Mouse (Mus musculus): ENCODE data around the gene Syvn1. TPM values are rescaled to one million over a fixed set of nuclear protein-coding genes. Genes with fewer than 3 reads are reported as not detected.

Syvn1 gene
- polyA plus RNA-seq, 1 experiment from 2014 or later, result 29.2 TPM

DNA sequence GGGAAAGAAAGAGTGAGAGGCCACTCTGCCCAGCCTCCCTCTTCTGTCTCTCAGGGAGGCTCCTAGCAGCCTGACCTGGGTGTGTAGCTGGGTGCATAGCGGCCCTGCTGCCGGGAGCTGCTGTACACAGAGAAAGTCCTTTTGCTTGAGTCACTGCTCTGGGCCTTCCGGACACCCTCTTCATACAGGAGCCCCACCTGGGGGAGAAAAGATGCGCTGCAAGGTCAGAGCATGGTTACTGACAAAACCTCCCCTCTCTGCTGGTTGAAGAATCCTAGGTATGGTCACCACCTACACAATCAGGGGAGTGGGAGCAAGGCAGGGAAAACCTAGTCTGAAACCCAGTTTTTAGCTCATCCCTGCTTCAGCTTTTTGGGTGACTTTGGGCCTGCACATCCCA lies 22.6 kb downstream of the Syvn1 start:
- H3K36me3 ChIP-seq (ENCODE audit: control insufficient read depth, insufficient read depth, low read length), result peaks cover 6% of the 10 kb centered on the region; the same call in 1 of the 2 replicates
- H3K4me2 ChIP-seq (ENCODE audit: low read depth, low read length), result no peak overlapping the region
- H3K4me1 ChIP-seq (ENCODE audit: control insufficient read depth, insufficient read depth, low read length), result peaks cover 14% of the 10 kb centered on the region
- H3K9ac ChIP-seq (ENCODE audit: low read length), result no peak overlapping the region
- 70% methylated on average over 4 of the region's 4 CpGs for WGBS
- no peak for ATAC-seq (ENCODE audit: insufficient read depth, low FRiP score)
- H3K9me3 ChIP-seq (replicated peaks; ENCODE audit: control insufficient read depth, low read length), result no peaks in the 10 kb centered on the region
- H3K27ac ChIP-seq (ENCODE audit: low read length), result no peak overlapping the region
- H3K4me3 ChIP-seq (replicated peaks; ENCODE audit: low read length), result no peak overlapping the region
- no peaks in the 10 kb centered on the region for H3K27me3 ChIP-seq (ENCODE audit: control insufficient read depth, insufficient read depth, low read length)

DNA sequence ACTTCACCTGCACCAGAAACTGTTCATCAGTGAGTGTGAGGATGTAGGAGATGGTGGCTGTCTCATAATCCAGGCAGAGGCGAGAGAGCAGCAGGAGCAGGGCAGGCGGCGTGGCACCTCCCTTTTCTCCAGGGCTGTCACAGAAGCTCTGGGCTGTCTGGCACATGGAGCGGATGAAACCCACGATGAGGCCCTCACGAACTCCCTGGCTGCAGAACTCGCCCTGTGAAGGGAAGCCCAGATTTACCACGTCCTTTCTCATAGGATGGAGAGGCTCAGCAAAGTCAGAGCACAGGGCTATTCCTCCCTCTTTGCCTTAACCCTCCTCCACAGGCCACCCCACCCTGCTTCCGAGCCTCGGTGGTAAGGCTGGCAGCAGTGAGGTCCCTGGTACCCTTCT lies 23.5 kb downstream of the Syvn1 start:
- WGBS, result 86% methylated on average over 10 of the region's 10 CpGs
- Histone ChIP-seq H3K4me1 (ENCODE audit: control insufficient read depth, insufficient read depth, low read length) (peaks cover 14% of the 10 kb centered on the region), H3K9me3 (replicated peaks; ENCODE audit: control insufficient read depth, low read length) (no peaks in the 10 kb centered on the region), H3K4me2 (ENCODE audit: low read depth, low read length) (no peak overlapping the region), H3K9ac (ENCODE audit: low read length) (no peak overlapping the region), H3K4me3 (replicated peaks; ENCODE audit: low read length) (no peak overlapping the region), H3K36me3 (ENCODE audit: control insufficient read depth, insufficient read depth, low read length) (peaks cover 6% of the 10 kb centered on the region; the same call in 1 of the 2 replicates), H3K27ac (ENCODE audit: low read length) (no peak overlapping the region), H3K27me3 (ENCODE audit: control insufficient read depth, insufficient read depth, low read length) (no peaks in the 10 kb centered on the region)
- ATAC-seq (ENCODE audit: insufficient read depth, low FRiP score), result no peak

DNA sequence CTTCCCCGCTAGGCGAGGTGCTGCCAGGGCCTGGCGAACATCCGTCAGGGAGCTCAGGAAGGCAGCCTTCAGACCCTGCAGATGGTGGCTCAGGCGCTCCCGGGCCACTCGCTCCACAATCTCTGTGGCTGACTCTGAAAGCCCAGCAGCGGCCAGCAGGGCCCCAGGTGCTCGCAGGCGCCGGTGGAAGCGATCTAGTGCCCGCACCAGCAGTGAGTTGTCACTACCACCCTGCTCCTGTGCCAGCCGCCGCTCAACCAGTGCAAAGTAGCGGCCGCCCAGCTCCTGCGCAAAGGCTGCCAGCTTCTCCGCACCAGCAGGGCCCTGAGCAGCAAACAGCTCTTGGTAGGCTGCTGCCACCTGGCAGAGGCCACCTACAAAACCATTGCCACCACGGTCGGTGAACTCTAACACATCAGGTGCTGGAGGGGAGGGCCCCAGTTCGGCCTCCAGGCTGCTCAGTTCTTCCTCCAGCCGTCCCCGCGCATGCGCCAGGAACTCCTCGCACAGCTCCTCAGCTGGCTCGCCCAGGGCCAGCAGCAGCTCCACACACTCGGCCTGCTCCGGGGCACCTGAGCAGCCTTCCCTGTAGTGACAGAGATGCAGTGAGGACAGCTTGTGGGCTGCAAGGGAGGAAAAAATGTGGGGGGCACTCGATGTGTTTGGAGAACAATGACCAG lies 24.3 kb downstream of the Syvn1 start:
- H3K4me3 ChIP-seq (replicated peaks; ENCODE audit: low read length), result no peak overlapping the region
- H3K27ac ChIP-seq (ENCODE audit: low read length), result no peak overlapping the region
- WGBS, result 90% methylated on average over 31 of the region's 31 CpGs
- peaks cover 14% of the 10 kb centered on the region for H3K4me1 ChIP-seq (ENCODE audit: control insufficient read depth, insufficient read depth, low read length)
- H3K9ac ChIP-seq (ENCODE audit: low read length), result no peak overlapping the region
- H3K27me3 ChIP-seq (ENCODE audit: control insufficient read depth, insufficient read depth, low read length), result no peaks in the 10 kb centered on the region
- H3K36me3 ChIP-seq (ENCODE audit: control insufficient read depth, insufficient read depth, low read length), result peaks cover 6% of the 10 kb centered on the region; the same call in 1 of the 2 replicates
- no peak for ATAC-seq (ENCODE audit: insufficient read depth, low FRiP score)
- no peak overlapping the region for H3K4me2 ChIP-seq (ENCODE audit: low read depth, low read length)
- H3K9me3 ChIP-seq (replicated peaks; ENCODE audit: control insufficient read depth, low read length), result no peaks in the 10 kb centered on the region

DNA sequence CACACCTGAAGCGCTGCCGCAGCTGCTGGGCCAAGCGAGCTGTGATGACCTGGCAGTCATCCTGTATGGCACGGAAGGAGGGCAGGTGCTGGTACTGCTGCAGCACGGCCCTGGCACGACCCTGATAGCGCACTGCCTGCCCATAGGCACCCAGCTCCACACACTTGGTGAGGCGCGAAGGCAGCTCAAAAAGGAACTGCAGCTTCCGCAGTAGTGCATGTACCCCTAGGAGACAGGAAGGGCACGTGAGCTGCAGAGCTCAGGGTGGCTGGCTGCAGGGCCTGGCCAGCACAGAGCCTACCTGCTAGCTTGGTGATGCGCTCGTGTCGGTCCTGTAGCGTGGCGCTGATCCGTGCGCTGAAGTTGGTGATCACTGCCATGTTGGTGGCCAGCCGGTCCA lies 24.9 kb downstream of the Syvn1 start:
- Histone ChIP-seq H3K4me1 (ENCODE audit: control insufficient read depth, insufficient read depth, low read length) (peaks cover 17% of the 10 kb centered on the region), H3K4me2 (ENCODE audit: low read depth, low read length) (no peak overlapping the region), H3K36me3 (ENCODE audit: control insufficient read depth, insufficient read depth, low read length) (peaks cover 6% of the 10 kb centered on the region; the same call in 1 of the 2 replicates), H3K4me3 (replicated peaks; ENCODE audit: low read length) (no peak overlapping the region), H3K9ac (ENCODE audit: low read length) (no peak overlapping the region), H3K9me3 (replicated peaks; ENCODE audit: control insufficient read depth, low read length) (no peaks in the 10 kb centered on the region), H3K27me3 (ENCODE audit: control insufficient read depth, insufficient read depth, low read length) (no peaks in the 10 kb centered on the region), H3K27ac (ENCODE audit: low read length) (no peak overlapping the region)
- no peak for ATAC-seq (ENCODE audit: insufficient read depth, low FRiP score)
- 92% methylated on average over 19 of the region's 19 CpGs for WGBS

DNA sequence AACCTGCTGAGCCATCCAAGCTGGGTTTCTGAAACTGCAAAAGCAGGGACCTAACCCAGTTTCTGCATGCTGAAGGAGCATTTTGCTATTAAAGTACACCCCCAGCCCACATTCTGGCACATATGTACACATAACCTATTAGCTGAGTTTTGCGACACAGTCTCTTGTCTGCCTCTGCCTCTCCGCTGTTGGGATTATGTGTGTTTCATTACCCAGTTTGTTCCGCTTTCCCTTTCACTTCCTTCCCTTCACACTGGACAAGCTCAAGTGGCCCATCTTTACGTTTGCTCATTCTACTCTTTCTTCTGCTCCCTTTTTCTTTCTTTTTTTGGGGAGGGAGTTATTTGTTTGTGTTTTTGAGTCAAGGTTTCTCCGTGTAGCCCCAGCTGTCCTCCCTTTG lies 27.5 kb downstream of the Syvn1 start:
- Histone ChIP-seq H3K27ac (ENCODE audit: low read length) (no peak overlapping the region), H3K4me2 (ENCODE audit: low read depth, low read length) (no peak overlapping the region), H3K36me3 (ENCODE audit: control insufficient read depth, insufficient read depth, low read length) (peaks cover 6% of the 10 kb centered on the region; the same call in 1 of the 2 replicates), H3K9me3 (replicated peaks; ENCODE audit: control insufficient read depth, low read length) (no peaks in the 10 kb centered on the region), H3K4me3 (replicated peaks; ENCODE audit: low read length) (no peak overlapping the region), H3K27me3 (ENCODE audit: control insufficient read depth, insufficient read depth, low read length) (no peaks in the 10 kb centered on the region), H3K4me1 (ENCODE audit: control insufficient read depth, insufficient read depth, low read length) (peaks cover 5% of the 10 kb centered on the region), H3K9ac (ENCODE audit: low read length) (no peak overlapping the region)
- 91% methylated on average over 5 of the region's 5 CpGs for WGBS
- no peak for ATAC-seq (ENCODE audit: insufficient read depth, low FRiP score)

DNA sequence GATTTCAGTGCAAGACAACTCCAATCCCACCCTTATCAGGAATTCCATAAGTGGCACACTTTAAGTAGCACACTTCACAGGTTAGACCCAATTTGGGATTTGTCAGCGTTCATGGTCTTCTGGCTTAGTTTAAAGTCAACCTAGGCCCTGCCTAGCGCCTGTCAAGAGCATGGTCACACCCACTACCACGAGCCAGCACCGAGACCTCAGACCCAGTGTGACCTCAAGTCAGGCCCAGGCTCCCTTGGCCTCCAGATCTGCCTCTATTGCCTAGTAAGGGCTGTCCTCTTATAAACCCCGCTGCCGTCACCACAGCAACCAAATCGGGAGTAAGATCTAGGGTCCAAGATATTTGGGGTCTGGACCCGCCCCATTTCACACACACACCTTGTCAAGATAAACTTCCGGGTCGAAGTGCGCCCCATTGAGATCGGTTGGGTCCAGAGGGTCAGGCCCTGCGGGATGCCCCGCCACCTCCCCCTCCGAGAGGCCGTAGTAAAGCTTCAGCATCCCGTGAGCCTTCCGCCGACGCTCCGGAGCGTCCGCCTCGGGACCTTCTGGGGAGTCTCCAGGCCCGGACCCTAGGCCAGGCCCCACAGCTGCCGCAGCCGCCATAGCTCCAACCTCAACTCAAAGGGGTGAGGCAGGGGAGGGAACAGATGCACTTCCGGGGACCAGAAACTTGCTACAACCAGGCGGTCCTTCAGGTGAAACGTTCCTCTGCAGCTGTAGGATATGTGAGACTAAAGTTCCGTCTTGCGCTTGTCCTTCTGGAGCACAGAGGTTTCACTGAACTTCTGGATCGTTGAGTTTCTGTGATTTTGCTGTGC lies 30.4 kb downstream of the Syvn1 start, which contains the start of gene Vps51:
Vps51 (minus strand) TSS at position 668 of the 830 bp plus-strand sequence.
- Histone ChIP-seq H3K9ac (ENCODE audit: low read length) (peak within 1 kb of the TSS; percentile 87), H3K4me3 (replicated peaks; ENCODE audit: low read length) (peak within 1 kb of the TSS; percentile 81), H3K27me3 (ENCODE audit: control insufficient read depth, insufficient read depth, low read length) (no peaks in the 10 kb centered on the region), H3K4me1 (ENCODE audit: control insufficient read depth, insufficient read depth, low read length) (peaks cover 5% of the 10 kb centered on the region), H3K4me2 (ENCODE audit: low read depth, low read length) (peak within 1 kb of the TSS; percentile 93), H3K36me3 (ENCODE audit: control insufficient read depth, insufficient read depth, low read length) (peaks cover 4% of the 10 kb centered on the region; the same call in 1 of the 2 replicates), H3K27ac (ENCODE audit: low read length) (peak within 1 kb of the TSS; percentile 84), H3K9me3 (replicated peaks; ENCODE audit: control insufficient read depth, low read length) (no peaks in the 10 kb centered on the region)
- ATAC-seq (ENCODE audit: insufficient read depth, low FRiP score), result peak; percentile 88
- WGBS, result under 1% methylated on average over 33 of the region's 33 CpGs

DNA sequence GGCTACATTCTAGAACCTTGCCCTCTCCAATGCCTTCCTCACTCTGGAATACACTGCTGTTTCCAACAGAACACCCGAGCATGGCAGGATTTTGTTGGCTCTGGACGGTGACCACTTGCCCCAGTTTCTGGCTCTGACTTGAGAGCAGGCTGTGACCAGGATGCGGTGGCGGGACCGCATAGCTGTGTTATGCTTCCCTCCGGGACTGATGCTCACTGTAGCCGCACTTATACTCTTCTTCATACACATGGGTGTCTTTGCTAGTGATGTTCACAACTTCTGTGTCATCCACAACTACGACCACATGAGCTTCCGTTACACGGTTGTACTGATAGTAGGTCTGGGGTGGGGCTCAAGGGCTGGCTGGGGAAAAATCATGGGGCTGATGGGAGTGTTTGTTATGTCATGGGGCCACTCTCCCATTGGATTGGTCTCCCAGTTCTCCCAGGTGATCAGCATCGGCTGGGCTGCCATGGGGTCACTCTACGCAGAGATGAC lies 33.7 kb downstream of the Syvn1 start, which contains the start of gene Tmem262:
Tmem262 (plus strand) TSS at position 51 of the 498 bp plus-strand sequence.
- H3K4me3 ChIP-seq (replicated peaks; ENCODE audit: low read length), result no peak within 1 kb of the TSS
- no peaks in the 10 kb centered on the region for H3K9me3 ChIP-seq (replicated peaks; ENCODE audit: control insufficient read depth, low read length)
- no peak within 1 kb of the TSS for H3K27ac ChIP-seq (ENCODE audit: low read length)
- ATAC-seq (ENCODE audit: insufficient read depth, low FRiP score), result no peak
- H3K27me3 ChIP-seq (ENCODE audit: control insufficient read depth, insufficient read depth, low read length), result no peaks in the 10 kb centered on the region
- WGBS, result 91% methylated on average over 12 of the region's 12 CpGs
- H3K9ac ChIP-seq (ENCODE audit: low read length), result no peak within 1 kb of the TSS
- no peak within 1 kb of the TSS for H3K4me2 ChIP-seq (ENCODE audit: low read depth, low read length)
- H3K36me3 ChIP-seq (ENCODE audit: control insufficient read depth, insufficient read depth, low read length), result peaks cover 4% of the 10 kb centered on the region; the same call in 1 of the 2 replicates
- peaks cover 15% of the 10 kb centered on the region for H3K4me1 ChIP-seq (ENCODE audit: control insufficient read depth, insufficient read depth, low read length)

DNA sequence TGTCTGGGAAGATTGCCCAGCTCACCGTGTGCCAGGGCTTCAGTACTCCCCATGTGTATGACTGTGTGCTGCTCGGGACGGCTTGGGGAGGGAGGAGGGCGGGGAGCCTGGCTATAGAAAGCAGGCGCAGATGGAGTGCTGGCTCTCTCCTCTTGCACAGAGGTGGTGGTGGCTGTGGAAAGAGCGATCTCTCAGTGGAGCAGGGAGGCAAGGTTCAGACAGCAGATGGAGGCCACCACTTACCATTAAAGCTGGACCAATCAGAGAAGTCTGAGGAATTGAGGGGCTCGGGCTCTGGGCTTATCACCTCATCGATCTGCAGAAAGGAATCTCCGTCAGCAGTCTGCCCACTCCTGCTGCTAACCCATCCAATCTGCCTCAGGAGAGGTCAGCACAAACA lies 35.8 kb downstream of the Syvn1 start, which contains the start of gene Gm28374:
Gm28374 (minus strand) TSS at position 101 of the 400 bp plus-strand sequence.
- no peak for ATAC-seq (ENCODE audit: insufficient read depth, low FRiP score)
- WGBS, result 89% methylated on average over 9 of the region's 9 CpGs
- Histone ChIP-seq H3K27ac (ENCODE audit: low read length) (no peak within 1 kb of the TSS), H3K4me1 (ENCODE audit: control insufficient read depth, insufficient read depth, low read length) (peaks cover 16% of the 10 kb centered on the region), H3K4me3 (replicated peaks; ENCODE audit: low read length) (no peak within 1 kb of the TSS), H3K9ac (ENCODE audit: low read length) (no peak within 1 kb of the TSS), H3K4me2 (ENCODE audit: low read depth, low read length) (no peak within 1 kb of the TSS), H3K27me3 (ENCODE audit: control insufficient read depth, insufficient read depth, low read length) (no peaks in the 10 kb centered on the region), H3K9me3 (replicated peaks; ENCODE audit: control insufficient read depth, low read length) (no peaks in the 10 kb centered on the region), H3K36me3 (ENCODE audit: control insufficient read depth, insufficient read depth, low read length) (peaks cover 4% of the 10 kb centered on the region; the same call in 1 of the 2 replicates)
